Mouse (Mus musculus): Measurements from ENCODE around the gene A630076J17Rik.
A peak's percentile ranks its signal among the peaks of the same experiment; 100 is the strongest.

Gene A630076J17Rik

DNA sequence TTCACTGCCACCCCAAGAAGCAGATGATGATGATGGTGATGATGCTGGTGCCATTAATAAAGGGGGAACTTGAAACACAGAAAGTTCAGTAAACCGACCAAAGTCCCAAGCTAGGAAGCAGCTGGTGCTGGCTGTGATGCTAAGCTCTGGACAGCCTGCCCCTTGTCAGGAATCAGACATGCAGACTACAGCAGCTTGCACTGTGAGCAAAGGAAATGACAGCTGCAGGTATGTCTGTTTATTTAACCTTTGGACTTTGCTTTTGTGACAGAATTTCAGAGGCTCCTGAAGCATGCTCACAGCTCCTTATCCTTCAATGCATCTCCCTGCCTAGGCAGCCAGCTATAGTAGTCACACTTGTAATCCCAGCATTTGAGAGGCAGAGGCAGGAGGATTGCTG, at the start of gene A630076J17Rik:
TSS of gene A630076J17Rik (plus strand) at position 88 of the 400 bp plus-strand sequence.
- no peak for DNase-seq (ENCODE audit: low spot score in 2 of 2)

DNA sequence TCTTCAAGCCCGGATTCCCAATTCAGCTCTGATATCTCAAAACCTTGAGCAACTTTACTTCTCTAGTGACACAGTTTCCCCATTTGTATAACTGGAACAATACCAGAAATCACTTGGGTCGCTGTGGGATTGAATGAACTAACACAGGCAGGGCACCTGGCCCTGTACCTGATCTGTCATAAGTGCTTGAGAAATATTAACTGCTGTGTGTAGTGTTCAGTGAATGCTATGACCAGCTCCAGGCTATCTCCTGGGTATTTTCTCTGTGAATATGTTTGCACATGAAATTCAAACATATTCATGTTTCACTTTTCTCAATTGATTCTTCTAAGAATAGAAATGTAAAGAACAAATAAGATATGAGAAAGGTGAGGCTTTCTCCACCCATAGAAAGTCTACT, 49.6 kb upstream of the A630076J17Rik start:
- no peak for DNase-seq (ENCODE audit: low spot score in 2 of 2)

DNA sequence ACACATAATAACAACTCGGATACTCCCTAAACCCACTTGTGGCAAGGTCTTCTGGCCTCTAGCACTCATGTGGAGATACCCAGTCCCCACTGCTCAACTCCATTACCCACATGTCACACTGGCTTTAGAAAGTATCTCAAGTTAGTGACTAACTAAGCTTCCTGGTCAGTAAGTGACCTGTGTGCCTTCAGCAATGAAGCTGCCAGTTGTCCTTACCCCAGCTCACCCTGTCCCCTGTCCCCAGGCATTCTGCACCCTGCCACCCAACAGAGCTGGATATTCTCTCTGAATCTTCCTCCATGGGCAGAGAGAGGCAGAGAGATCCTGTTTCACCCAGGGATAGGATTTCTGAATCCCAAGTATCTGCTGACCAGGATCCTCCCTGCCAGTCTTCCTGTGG, 47.7 kb upstream of the A630076J17Rik start, which contains the start of gene Kcna10:
TSS of gene Kcna10 (plus strand) at position 301 of the 400 bp plus-strand sequence.
- DNase-seq (ENCODE audit: low spot score in 2 of 2) = no peak

DNA sequence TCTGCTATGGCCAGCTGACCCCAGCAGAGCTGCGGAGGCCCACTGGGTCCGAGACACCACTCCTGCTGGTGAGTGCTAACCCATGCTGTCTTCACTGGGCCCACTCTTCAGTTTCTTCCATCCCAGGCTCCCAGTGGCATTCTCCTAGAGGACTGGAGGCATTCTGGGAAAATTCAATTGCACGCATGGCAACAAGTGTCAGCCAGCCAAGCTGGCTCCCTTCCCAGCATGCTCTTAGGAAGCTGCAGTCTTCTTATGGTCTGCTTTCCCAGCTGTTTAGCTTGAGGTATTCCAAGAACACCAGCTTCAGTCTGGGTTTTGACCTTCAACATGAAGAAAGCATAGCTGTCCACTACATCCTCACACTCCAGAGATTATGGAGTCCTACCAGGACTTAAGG, 47.2 kb upstream of the A630076J17Rik start:
- no peak for DNase-seq (ENCODE audit: low spot score in 2 of 2)

DNA sequence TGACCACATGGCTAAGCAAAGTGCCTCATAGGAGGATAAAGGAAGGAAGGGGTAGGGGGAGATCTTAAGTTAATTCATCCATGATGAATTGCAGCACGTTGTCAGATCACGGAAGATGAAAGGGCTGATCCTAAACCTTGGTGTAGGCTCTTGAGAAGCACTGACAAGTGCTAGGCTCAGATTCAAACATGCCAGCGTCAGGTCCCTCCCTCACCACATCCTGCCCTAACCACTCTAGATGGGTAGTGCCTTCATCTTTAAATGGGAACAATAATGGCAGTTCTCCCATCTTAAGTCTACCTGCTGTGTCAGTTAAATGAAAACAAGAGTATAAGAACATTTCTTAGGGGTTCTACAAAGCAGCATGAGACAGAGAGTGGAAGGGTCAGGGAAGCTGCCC, 44.8 kb upstream of the A630076J17Rik start:
- no peak for DNase-seq (ENCODE audit: low spot score in 2 of 2)

DNA sequence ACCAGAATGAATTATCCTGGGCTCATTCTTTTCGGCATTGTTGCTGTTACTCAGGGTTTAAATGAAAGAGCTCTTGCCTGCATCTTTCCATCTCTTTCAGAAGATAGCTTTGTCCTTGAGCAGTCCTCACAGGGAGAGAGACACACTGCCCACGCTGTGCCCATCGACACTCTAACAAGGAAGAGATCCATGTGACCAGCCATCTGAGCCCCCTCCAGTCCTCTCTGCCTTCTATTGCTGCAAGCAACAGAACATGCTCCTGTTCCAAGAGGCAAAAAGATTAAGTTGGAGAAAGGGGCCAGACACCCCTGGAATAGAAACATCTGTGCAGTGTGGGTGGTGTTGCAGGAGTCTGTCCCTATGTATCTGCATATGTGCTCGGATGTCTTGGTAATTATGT, 43.4 kb upstream of the A630076J17Rik start:
- DNase-seq (ENCODE audit: low spot score in 2 of 2) = no peak

DNA sequence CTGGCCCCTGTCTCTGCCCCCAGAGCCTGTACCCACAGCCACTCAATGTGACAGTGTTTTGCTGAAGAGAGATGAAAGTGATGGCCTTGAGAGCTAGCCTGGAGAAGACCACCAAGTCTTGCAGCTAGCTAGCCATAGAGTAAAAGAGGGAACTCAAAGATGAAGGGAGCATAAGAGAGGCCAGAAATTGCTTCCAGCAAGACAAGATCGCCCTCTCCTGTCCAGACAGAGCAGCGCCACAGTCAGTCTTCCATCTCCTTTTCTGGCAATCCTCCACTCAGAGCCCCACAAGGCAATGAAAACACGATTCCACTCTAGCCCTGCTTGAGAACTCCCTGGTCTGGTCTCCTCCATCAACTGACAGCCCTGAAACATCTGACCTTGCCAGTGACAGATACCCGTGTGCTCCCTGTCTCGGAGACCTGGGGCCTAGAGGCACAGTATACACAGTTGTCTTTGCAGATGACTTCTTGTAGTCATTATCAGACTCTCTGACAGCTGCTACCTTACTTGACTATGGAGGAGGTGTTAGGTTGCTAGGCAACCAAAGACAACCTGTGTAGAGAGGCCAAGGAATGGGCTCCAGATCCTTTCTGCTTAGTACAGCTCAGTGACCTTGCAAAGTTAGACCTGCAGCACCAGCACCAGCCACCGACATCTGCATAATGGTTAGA, 42.1 kb upstream of the A630076J17Rik start:
- peak; percentile 47 to 63 for DNase-seq (ENCODE audit: low spot score in 2 of 2)

DNA sequence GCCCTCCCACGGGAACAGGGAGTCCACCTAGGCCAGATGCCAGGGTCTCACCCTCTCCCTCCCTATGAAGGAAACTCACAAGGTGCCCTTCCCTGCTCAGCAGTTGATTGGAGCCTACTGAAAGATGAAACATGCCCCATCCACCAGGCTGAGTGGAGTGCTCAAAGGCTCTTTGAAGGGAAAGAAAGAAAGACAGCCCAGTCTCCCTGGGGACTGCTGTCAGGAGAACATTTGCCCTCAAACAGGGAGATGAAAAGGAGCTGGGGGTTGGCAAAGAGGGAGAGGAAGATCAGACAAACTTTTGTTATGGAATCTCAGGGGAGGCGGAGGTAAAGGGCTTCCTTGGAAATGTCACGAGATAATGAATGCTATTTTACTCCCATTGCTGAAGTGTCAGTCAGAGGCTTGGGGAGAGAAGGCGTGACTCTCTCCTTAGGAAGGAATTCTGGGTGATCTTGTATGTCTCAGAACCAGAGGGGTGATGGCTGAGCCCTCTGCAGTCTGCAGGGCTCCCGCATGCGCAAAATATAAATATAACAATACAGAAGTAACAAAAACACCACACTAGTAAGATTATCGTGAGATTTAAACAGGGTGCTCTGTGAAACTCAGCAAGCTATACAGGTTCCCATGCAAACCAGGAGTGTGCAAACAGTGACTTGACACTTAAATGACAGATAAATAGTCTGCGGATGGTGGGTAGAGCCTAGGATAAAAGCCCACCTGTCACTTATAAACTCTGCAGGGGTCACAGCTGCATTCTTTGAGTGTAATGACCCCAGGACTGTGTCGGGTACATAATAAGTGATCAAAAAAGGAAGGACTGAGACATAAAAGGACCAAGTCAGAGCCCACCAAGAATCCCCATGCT, 28.9 kb upstream of the A630076J17Rik start:
- no peak for DNase-seq (ENCODE audit: low spot score in 2 of 2)

DNA sequence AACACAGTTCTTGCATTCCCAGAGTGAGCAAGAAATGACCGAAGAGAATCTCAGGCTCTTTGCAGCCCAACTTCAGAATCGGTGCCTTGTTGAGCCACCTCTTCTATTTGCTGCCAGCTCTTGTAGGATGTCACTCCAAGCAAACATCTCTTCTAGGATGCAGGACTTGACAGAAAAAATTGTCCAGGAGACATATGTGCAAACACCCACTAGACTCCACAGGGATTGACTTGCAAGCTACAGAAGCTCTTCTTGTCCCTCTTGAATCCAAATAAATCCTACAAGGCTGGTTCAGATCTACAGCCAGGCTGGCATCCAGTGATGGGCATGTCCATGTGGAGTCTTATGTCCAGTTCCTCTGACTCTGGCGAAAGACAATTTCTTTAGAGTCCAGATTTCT, 26.0 kb upstream of the A630076J17Rik start:
- no peak for DNase-seq (ENCODE audit: low spot score in 2 of 2)

DNA sequence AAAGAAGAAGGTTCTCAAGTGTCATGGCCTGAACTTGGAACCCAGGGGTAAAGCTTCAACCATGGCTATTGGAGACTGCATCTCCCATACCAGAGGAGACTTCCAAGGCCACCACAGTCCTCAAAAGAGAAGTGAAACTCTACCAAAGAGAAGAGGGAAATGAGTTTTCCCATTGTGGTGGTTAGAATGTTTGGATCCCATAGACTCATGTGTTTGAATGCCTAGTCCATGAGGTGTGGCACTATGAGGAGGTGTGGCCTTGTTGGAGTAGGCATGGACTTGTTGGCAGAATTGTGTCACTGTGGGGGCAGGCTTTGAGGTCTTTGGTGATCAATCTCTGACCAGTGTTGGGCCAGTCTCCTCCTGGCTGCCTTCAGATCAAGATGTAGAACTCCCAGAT, 25.2 kb upstream of the A630076J17Rik start:
- no peak for DNase-seq (ENCODE audit: low spot score in 2 of 2)

DNA sequence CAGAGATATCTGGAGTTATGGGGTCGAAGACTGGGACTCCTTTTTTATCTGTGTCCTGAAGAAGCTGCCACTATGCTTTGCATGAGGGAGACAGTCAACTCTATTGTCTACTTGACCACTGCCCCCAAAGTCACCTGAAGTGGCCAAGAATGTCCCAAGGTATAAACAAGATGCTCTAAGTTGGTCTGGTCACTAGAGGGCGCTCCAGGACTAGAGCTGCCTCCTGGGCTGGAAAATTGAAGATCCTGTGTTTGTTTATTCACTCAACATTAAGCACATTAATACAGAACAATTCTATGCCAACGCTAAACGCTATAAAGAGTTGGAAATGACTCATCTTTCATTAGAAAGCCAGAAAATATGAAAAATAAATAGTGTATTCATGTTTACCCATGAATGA, 24.4 kb upstream of the A630076J17Rik start:
- peak in 1 of 2 experiments; percentile 58 for DNase-seq (ENCODE audit: low spot score in 2 of 2)

DNA sequence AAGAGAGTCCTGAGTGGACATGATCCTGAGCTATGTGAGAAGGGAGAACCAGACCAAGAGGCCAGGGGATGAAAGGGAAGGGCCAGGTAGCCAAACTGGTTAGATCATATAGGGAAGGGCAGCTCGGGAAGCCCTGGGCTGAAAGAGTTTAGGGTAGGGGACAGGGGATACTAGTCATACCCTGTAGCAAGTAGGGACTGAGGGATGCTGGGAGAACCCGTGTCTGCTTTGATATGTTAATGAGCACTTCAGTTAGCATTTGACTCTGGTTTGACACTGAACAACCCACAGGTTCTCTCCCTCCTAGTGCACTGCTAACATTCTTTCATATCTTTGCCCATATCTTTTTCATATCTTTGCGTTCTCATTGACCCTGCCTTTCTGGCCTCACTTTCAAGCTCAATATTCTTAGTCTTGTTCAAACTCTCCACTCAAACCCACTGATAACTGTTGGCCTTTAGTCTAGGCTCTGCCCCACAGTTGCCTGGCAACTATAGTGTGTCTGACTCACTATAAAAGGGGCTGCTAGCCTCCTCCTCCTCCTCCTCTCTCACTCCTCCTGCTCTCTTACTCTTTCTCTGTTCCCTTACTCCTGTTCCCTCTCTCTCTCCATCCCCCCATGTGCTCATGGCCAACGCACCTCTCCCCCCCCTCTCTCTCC, 23.8 kb upstream of the A630076J17Rik start:
- no peak for DNase-seq (ENCODE audit: low spot score in 2 of 2)

DNA sequence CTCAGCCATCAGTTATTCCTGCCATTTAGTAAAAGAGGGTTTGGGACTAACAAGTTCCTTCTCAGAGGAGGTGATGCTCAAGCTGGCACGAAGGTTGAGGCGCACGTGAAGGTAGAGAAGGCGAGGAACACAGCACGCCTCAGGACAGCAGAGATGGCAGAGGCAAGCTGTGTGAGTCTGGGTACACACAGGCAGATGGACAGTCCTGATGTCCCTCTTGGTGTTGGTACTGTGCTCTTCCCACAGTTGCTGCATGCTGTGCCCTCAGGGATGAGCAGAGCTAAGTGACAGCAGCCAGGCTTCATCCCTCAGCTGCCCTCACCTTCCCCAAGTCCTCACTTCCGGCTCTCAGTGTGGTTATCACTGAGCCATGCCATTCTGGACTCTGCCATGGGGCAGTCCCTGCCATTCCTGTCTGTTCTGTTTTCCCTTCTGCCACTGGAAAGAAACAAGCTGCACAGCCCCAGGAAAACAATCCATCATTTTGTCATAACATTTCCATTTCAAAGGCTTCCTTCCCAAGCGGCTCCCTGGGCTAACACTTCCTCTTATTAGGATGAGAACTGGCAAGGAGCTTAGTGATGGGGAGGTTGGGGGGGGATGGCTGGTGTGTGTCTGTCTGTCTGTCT, 22.7 kb upstream of the A630076J17Rik start:
- no peak for DNase-seq (ENCODE audit: low spot score in 2 of 2)

DNA sequence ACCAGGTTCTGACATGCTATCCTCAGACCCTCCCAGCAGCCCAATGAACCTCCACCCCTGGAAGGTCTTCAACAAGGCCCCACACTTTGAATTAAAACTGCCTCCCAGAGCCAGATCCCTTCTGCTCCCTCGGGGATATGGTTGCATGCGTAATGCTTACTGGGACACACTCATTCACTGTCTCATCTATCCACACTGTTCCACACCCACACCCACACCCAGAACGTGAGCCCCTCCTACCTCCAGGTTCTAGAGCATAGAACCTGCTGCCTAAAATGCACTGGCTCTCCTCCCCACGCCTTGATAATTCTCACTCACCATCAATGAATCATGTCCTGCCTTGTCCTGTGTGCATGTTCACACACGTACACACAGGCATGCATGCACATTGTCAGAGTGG, 15.8 kb upstream of the A630076J17Rik start:
- no peak for DNase-seq (ENCODE audit: low spot score in 2 of 2)

DNA sequence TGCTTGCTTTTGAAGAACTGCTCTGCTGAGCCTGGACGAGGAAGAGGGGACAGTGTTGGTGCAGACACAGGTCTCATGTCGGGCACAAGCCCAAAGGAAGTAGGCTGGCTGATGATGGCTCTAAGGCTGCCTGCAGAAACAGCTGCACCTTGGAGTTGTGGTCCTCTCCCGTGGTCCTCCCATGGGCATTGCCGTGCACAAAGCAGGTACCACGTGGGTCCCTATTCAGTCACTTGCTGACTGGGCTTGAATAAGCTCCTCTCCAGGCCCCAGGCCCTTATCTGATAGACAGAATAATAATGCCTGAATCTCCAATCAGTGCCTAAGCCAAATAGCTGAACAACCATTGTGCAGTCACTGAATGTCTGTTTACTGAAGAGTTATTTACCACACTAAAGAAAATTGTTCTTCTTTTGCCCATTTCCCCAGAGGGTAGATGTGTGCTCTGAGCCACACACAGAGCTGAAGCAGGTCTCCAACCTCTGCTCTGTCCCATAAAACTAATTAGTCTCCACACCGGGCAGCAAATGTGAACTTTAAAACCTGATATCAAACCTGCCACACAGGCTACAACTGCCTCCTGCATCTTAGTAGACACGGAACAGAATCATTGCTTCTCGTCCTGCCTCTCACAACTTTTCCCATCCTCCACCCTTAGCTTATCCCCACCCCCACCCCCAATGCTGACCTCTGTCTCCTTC, 13.9 kb upstream of the A630076J17Rik start:
- DNase-seq (ENCODE audit: low spot score in 2 of 2) = no peak

DNA sequence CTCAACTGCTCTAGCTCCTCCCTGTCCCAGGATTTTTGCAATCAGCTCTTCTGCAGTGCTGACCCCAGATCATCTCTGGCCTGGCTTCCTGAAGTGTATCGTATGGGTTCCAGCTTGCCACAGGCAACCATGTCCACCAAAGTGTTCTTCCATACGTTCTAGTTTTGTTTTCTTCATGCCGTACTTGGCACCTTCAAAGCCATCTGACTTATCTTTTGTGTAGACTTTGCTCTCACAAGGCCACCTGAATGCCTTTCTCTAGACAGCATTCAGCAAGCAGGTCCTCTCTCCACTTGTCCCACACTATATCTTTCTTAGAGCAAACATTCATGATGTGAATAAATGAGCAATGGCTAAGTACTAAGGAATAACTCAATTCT, 13.3 kb upstream of the A630076J17Rik start:
- no peak for DNase-seq (ENCODE audit: low spot score in 2 of 2)

DNA sequence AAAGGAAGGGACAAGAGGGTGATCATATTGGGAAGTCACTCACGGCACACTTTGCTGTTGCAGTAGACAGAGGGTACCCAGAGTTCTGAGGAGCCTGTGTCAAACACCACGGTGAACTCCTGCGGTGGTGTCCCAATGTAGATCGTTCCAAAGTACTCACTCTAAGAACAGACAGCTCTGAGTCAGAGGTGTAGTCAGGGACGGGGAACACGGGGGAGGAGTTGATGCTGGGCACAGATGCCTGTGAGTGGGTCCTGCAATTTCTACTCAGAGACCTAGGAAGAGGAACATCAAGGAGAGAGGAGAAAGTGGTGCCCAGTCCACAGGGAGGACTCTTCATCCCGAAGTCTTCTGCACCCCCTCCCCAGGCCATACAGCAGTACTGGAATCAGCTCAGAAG, 11.8 kb upstream of the A630076J17Rik start:
- no peak for DNase-seq (ENCODE audit: low spot score in 2 of 2)

DNA sequence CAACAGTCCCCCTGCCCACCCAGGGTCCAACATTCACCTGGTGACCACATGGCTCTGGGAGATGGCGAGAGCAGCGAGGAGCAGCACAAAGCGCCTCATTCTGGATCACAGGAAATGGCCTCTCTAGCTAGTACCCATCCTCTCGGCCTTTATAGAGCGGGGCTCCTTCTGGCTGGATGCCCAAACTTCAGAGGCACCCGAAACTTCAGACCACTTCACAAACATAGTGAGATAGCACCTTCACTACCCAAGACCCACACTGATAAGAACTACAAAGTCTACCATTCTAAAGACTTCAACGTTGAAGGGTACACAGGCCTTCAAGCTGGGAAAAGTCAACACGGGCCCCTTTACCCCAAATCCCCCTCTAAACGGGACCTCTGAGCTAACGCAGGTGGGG, 8.8 kb upstream of the A630076J17Rik start, which contains the start of gene Cym:
TSS of gene Cym (minus strand) at position 125 of the 400 bp plus-strand sequence.
- no peak for DNase-seq (ENCODE audit: low spot score in 2 of 2)

DNA sequence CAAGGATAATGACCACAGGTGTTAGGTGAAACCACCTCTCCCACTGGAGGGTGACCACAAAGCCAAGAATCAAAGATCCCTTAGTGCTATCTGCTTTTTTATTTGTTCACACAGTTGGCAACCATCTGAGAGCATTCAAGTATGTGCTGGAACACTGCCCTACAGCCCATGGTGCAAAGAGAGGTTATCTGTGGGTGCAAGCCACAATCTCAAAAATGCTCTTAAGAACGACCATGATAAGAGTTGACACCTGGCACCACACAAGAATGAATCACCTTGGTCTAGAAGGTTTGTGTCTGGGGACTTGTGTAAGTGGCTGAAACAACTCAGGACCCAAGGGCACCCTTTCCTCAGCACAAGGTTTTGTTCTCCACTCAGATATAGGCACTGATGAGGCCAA, 7.2 kb upstream of the A630076J17Rik start:
- DNase-seq (ENCODE audit: low spot score in 2 of 2) = no peak

DNA sequence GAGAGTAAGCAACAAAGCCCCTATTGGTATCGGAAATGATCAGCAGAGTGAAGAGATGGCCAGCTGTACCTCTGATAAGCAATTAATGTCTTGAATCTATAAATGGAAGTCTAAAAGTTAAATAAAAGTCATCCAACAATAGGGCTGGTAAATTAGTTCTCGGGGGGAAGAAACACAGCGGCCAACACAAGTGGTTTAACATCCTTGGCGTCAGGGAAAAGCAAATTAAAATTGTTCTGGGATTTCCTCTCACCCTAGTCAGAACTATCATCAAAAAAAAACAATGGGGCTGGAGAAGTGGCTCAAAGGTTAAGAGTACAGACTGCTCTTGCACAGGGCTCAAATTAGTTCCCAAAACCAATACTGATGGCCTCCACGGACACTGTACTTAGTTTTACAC, 4.6 kb upstream of the A630076J17Rik start:
- DNase-seq (ENCODE audit: low spot score in 2 of 2) = no peak

DNA sequence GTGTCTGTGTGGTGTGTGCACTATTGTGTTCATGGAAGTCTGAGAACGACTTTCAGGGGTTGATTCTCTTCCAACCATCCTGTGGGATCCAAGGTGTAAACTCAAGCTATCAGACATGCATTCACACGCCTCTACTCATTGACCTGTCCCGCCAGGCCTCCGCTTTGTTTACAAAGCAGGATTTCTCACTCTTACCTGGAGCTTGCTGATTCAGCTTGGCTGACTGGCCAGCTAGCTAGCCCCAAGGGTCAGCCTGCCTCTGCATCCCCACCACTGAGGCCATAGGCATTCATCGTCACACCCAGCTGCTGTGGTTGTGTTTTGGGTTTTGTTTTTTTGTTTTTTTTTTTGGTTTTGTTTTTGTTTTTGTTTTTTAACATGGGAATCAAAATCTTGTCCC, 1.2 kb upstream of the A630076J17Rik start:
- DNase-seq (ENCODE audit: low spot score in 2 of 2) = no peak
